Mouse (Mus musculus): Measurements from ENCODE around the gene Zfp423.

Zfp423 gene

DNA sequence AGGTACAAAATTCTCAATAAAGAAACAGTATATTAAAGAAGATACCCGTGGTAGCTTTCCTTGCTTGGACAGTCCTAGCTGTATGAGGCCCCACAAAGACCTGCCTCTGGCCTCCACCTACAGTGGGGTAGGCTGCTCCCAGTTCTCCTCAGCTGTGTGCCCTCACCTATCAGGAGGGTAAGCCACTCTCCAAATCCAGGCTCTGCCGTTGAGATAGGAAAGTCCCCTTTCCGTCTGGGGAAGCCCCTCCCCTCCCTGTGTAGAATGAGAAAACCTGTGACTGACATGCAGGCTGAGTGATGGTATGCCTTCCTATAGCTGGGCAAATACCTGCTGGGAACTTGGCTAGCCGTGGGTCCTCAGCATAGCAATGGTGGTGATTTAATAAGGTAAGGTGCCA, 257.8 kb downstream of the Zfp423 start:
- CTCF ChIA-PET: no interaction called here

DNA sequence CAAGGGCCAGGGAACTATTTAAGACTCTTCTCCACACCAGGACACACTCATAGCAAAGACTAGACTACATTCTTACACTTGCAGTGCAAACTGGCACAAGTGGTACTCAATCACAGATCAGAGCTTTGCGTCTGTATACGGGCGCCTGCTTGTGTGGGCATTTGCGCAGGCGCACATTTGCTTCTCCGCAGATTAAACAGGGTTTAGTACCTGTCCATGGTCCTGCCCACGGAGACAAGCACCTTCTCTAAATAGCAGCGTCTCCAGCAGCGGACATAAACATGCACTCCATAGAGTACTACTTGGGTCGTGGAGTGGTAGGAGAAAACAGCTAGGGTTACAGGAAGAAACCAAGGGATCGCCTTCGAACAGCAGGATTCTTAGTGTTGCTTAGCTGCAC, 259.1 kb downstream of the Zfp423 start:
- CTCF ChIA-PET: no interaction called here

DNA sequence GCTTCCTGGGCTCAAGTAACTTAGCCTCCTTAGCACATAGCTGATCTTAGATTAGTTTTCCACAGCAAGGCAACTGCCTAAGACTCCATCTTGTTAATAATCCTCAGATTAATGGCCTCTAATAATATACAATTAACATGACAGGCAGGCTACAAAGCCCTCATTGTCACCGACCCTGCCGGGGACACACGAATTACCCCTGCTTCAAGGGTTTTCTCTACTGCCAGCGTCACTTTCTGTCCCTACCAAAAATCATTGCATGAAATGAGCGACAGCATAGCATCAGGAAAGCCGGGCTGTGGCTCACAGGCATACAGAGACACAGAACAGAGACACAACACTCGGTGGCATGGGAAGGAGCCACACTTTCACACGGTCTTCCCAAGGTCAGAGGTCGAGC, 262.3 kb downstream of the Zfp423 start:
- CTCF ChIA-PET: no interaction called here

DNA sequence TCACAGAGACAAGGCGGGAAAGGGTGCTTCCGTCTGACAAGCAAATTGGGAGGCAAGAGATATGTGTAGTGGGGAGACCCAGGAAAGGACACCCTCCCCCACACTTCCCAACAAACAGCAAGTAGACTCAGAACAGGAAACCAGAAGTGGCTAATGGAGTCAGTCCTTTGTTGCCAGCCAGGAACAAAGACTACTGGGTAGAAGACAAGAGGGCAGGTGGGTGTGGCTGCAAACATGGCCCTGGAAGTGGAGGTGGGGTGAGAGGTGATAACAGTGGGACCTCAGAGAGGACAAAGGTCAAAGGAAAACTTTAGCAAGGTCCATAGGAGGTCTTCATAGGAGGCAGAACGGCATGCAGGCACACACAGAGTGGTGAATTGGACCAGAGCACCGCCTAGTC, 265.7 kb downstream of the Zfp423 start:
- CTCF ChIA-PET: no interaction called here

DNA sequence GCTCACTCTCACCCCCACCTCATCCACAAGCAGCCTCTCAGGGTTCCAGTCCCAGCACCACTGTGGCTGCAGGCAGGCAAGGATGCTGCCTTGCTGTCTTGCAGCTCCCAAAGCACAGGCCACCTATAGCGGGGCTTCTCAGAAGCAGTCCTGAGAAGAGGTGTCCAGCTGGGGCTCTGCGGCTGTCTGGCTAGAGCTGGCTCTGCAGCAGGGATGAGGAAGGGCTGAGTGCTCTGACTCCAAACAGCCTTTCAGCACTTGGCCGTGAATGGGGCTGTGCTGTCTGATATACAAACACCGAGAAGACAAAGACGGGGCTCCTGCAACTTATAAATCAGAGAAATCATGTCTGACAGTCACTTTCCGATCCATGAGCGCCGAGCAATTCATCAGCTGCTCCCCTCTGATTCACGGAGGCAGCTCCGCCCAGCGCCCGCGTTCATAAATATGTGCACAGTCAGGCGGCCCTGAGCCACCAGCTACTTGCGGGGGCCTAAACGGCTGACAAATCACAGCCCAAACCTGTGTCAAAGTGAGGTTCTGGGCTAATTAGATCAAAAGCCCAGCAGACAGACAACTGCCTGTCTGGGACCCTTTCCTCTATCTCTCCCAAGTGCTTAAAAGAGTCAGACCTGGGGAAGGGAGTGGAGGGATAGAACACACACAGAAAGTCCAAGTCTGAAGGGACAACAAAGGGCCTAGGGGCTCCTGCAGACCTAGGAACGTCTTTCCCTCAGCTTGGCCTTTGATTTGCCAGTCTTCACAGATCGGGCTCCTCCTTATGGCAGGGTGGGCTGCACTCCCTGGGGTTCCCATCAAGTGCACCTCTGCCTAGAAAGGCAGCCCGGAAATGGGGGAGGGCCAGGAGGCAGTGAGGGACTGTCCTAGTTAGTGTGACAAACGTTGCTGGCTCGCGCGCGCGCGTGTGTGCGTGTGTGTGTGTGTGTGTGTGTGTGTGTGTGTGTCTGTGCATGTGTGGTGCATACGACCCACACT, 269.0 kb downstream of the Zfp423 start:
- CTCF ChIA-PET: no interaction called here

DNA sequence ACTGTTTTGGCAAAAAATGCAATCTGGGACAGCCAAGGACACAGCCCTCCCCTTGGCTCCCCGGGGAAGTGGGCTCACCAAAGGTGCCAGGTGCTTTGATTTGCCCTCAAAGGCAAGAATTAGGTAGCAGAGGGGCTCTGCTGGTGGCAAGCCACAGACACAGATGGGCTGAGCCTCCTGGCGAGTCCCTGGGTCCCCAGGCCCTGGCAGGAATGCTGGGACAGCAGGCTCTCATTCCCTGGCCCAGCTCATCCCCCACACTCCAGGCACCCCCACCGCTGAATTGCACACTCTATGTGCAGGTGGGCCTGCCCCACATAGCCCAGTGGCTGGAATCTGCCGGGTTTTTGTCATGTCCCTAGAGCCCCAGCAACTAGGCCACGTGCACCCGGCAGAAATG, 270.2 kb downstream of the Zfp423 start:
- CTCF ChIA-PET: no interaction called here

DNA sequence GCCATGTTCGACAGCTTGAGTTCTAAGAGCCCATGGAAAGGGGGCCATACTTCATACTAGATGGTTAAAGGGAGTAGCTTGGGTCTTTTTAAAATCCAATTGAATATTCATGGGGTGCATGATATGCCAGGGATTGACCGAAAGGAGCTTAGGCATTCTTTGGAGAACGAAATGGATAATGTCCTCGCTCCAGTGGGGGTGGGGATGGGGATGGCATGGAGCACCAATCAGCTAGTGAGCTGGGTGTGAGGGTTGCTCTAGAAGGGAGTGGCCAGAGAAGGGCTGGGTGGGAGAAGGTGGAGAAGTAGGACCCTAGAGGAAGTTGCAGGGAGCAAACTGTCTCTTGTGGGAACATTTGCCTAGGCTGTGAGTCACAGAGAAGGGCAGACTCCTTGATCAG, 271.0 kb downstream of the Zfp423 start:
- CTCF ChIA-PET: no interaction called here

DNA sequence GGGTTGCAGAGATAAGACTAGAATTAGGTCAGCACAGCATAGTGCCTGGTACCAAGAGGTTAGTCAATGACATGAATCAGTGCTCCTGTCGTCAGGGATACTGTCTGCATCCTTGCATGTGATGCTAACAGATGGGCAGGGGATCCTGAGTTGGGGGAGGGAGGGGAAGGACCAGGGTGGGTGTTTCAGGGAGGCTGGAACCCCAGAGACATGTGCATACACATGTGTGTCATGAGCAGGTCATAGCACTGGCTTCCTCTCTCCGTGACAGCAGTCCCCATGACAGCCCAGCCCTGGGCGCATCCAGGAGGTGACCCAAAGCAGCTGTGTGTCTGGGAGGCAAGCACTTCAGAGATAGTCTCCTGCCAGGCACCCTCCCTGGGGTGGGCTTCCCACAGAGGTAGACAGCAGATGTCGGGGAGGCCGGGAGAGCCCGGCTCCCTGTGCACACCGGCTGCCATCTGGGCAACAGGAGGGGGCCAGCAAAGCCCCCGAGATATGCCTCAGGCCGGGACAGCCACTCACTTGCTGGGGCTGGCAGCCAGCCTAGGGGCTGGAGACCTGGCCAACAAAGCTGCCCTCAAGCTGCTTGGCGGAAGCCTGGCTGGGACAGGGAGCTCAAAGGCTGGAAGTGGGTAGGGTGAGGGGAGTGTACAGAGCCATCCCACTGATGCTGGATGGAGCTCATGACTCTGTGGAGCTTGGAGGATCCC, 272.3 kb downstream of the Zfp423 start:
- CTCF ChIA-PET: interaction anchor here (0.7 kb wide), 1 partner anchor 12 kb away, joined by 6 read pairs; no protein-coding TSS in a partner anchor

DNA sequence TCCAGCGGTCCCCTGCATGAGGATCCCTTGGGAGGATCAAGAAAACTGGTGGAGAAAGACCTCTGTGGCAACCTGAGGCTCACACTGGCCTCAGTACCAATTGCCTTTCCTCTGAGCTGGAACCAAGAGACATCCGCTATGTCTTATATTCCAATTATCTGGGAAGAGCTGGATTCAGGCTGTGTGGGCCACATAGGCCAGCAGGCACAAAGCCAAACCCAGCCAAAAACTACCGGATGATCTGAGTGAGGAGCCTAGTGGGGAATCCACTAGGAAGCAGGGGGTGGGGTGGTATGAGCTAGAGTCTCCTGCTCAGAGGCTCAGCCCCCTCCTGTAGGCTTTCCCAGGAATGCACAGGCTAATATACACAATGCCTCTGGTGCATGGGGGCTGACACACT, 273.4 kb downstream of the Zfp423 start:
- CTCF ChIA-PET: interaction anchor here (0.6 kb wide), 1 partner anchor 9 kb away, joined by 3 read pairs; no protein-coding TSS in a partner anchor

DNA sequence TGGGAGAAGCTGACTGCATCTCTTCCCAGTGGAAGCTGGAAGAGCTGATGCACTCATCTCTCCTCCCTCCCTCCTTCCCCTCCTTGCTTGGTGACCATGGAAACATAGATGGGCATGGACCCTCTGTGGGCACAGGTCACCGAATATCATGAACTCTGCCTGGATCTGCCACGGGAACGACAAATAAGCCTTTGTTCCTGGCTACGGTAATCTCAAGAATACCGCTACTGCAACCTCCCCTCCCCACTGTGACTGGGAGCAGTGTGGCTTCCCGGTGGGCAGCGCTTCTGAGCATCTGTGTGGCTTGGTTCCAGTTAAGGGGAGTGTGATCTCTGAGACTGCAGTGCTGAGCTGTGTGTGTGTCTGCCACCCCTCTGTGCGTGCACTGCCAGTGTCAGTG, 274.0 kb downstream of the Zfp423 start:
- CTCF ChIA-PET: no interaction called here

DNA sequence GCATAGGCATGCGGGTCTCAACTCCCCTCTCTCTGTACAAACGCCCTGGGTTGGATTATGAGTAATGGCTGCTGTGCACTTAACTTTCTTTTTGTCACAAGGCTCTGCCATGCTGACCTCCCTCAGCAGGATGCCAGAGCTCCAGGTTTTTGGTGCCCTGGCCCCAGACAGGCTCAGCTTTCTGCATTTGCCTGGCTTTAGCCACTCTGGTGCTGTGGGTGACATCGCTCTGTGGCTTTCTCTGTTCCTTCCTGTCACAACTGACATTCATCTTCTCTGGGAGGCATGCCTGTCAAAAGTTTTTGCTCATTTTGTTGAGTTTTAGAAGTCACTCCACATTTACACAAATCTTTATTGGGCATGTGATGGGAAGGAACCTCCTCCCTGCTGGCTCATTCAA, 277.3 kb downstream of the Zfp423 start:
- CTCF ChIA-PET: no interaction called here

DNA sequence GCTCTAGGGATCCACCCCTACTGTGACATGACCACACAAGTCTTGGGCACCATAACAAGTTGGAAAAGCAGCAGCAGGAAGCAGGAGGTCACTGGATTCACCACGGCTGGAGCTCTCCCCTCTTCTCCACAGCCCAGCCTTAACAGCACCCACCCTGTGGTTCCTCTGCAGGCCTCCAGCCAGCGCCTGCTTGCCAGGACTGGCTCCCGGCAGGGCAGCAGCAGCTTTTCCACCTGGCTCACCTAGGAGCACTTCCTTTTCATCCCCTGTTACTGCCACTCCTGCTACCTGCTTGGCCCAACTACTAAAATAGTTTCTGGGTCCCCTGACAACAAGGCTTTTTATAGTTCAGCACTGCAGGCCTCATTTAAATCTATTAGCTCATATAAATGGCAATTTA, 279.4 kb downstream of the Zfp423 start:
- CTCF ChIA-PET: no interaction called here

DNA sequence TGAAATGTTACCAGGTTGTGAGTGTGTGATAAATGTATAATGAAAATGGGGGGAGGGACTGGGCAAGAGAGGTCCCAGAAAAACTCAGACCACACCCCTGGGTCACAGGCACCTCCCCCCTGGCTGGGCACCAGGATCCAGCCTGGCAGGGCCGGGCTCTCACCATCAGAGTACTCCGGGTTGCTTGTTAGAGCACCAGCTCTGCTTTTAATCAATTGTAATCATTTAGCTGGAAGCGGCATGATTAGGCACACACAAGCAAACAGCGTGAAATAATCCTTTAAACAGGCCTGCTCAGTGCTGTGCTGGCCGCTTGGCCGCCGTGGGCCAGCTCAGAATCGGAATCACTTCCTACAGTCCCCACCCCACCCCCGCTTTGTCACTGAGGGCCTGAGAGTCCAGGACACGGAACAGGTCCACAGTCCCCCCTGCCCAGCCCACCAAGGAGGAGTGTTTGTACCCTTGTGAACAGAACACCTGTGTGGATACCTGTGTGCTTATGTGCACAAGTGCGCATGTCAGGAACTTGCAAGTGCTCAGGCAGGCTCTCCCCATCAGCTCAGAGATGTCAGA, 279.9 kb downstream of the Zfp423 start:
- CTCF ChIA-PET: no interaction called here

DNA sequence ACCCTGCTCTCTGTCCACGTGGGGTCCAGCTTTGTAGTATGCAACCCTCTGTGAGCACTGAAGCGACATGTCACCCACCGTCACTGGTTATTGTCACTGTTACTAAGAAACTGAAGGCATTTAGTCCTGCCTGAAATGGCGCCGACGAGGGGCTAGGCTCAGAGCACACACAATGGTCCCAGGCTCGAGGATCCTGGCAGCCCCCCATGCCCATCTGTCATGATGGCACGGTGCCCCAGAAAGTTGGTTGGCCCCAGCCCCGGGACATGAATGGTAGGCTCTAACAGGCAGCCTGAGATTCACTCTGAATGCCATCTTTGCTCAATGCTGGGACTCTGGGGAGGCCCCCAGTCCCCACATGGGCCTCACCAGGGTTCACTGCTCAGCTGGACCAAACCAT, 284.0 kb downstream of the Zfp423 start:
- CTCF ChIA-PET: no interaction called here

DNA sequence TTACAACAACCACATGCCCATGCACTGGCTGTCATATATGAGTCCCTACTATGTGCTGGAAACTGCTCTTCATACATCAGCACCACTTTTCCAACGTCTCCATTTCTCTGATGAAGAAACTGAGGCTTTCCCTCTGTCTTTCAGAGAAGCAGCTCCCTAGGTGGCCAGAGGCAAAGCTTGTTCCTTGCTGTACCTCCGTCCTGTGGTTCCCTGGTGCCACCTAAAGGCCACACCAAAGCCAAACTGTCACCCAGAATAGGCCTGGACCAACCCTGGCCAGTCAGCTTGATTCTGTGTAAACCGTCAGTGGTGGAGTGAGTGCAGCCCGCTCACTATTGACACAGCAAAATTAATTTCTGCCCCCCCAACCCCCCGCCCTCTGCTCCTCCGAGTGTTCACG, 285.2 kb downstream of the Zfp423 start:
- CTCF ChIA-PET: interaction anchor here (0.6 kb wide), 1 partner anchor 74 kb away, joined by 6 read pairs; no protein-coding TSS in a partner anchor

DNA sequence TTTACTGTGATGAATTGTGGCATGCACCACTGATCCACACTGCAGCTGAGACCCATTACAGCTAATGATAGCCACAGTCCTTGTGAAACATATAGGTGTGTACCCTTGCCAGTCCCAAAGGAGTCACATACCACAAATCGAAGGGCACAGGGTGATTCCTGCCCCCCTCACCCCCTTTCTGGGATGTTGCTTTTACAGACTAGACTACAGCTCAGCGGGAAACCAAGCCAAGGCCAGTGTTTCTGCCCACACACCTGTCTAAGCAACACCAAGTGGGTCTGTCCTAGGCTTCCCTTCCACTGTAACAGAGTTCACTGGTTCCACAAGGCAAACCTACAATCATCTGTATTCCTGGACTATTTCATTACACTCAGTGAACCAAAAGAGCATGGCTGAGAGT, 287.2 kb downstream of the Zfp423 start:
- CTCF ChIA-PET: no interaction called here

DNA sequence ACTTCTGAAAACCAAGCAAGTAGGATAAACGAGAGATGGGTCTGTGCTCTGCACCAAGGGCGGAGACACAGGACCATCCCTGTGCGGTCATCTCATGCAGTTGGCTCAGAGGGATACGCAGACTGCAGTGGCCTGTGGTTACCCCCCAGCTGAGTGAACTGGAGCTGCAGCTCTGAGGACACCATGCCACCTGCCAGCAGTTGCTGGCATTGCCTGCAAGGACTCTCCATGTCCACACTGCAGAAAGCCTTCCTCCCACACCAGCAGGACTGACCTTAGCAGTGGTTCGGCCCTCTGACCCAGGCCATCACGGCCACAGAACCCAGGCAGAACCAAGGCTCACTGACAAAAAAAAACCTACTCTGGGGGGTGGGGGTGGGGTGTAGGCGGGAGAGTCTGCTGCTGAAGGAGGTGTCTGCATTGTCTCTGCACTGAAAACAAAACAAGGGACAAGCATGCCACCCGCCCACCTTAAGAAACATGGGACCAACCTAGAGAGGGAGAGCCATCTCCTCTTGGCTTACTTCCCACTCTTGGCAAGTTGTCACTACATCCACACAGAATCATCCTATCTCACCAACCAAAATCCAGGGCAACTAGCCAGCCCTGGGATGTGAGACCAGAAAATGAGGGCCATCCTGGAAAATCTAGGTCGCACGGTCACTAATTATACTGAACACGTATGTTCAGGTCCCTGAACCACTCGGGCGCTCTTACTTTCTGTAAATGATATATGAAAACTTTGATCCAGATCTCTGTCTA, 288.0 kb downstream of the Zfp423 start:
- CTCF ChIA-PET: no interaction called here

DNA sequence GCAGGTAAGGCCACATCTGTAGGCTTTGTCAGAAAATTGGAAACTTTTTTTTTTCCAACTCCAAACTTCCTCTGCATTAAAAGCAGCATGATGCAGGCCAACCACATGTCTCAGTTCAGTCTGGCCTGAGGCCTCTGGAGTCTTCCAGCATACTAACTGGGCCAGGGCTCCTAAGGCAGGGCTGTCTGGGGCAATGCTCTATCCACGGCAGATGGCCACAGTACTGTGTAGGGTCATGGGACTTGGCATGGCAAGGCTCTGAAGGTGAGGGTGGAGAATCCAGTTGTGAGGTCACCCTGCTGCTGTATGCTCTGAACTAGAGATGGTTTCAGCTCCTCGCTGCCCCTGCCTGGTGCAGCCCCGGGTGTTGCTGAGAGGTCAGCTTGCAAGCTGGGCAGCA, 289.2 kb downstream of the Zfp423 start:
- CTCF ChIA-PET: interaction anchor here (0.6 kb wide), 1 partner anchor 417 kb away, joined by 5 read pairs; no protein-coding TSS in a partner anchor

DNA sequence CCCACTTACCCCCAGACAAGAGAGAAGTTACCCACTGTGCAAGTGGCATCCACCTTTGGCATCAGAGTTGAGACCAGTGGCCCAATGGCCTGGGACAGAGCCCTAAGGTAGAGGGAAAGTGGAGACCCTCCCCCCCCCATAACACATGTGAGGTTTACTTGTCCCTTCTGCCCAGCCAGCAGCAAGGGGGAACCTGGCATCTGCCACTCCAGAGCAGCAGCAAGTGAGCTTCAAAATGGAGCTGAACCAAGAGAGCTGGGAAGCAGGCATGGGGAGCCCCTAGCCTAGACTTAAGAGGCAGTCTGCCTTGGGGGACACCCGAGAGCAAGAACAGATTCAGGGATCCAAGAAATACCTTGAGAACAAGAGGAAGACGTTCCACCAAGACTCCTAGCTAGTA, 290.7 kb downstream of the Zfp423 start:
- CTCF ChIA-PET: no interaction called here

DNA sequence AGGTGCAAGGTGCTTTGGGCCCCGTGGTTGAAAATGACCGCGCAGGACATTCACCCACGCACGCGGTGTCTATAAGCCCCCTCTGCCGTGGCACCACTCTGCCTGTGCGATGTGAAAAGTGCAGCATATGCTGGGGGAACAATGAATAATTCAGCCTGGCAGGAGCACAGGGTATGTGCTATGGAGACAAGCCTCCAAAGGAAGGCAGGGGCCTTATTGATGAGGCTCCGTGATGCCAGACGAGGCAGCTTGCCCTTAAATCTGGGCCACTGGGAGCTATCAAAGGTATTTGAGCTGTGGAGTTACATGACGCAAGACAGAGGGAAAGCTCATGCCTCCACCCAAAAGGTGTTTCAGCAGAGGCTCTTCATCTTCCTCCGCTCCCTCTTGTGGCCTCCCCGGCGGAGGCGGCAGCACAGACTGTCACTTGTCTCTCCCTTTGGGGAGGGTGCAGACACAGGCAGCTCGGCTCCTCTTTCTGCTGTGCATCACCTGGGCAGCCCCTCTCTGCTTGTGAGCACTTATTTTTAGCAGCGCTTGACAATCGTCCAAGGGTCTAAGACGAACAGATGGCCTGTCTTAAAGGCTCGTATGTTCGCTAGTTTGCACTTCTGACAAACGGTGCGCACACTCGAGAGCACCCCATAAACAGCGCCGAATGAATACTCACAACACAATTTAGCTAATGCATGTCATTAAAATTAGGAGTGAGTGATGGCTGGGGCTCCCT, 291.3 kb downstream of the Zfp423 start:
- CTCF ChIA-PET: no interaction called here

DNA sequence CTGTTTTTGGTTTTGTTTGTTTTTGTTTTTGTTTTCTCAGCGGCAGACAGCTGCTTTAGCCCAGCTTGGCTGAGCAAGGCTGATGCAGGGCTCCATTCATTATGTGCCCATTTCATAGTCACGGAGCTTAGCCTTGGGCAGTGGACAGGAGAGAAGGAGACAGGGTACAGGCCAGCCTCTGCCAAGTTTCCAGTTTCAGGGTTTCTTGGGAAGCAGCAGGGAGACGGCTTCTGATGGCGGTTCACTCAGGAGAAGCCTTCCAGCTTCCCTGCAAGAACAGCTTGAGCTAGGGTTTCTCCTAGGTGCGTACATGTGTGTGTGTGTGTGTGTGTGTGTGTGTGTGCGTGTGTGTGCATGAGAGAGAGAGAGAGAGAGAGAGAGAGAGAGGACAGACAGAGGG, 292.1 kb downstream of the Zfp423 start:
- CTCF ChIA-PET: interaction anchor here (0.6 kb wide), 1 partner anchor 26 kb away, joined by 4 read pairs; no protein-coding TSS in a partner anchor
